ENCODE assay signal across 9 mouse cellular contexts in the genomic region with DNA sequence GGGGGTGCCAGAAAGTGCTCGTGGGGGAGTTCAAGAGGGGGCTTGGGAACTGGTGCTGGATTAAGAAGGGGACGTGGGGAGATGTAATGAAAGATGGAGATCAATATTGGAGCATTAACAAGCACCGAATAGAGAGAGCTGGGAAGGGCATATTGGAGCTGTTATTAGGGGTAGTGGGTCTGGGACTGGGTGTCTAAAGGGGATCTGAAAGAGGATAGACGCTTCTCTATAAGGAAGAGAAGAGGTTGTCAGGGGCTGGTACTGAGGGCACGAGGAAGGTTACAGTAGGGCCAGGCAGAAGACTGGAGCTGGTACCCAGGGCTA. TPM values are rescaled to one million over a fixed set of nuclear protein-coding genes. Genes with fewer than 3 reads are reported as not detected.
A peak's percentile ranks its signal among the peaks of the same experiment; 100 is the strongest.
DNase-seq lines count a peak whose midpoint lies in the region; ATAC-seq and TF ChIP-seq lines count a peak whose summit lies in the region.
"Had no signal": no experiment of that assay in that cellular context is flagged by ENCODE, and none has a peak within 500 bp of the region (broad histone marks: within the 10 kb centered on the region; RNA-seq: fewer than 3 reads in every experiment).

No protein-coding gene starts in this region.

- peak overlapping the region; percentile 56 for H3K4me3 ChIP-seq in heart, embryonic 13.5 days
- peak overlapping the region; percentile 61 for H3K4me3 ChIP-seq in hindbrain, embryonic 11.5 days (ENCODE audit: low read depth, low read length)
- peak overlapping the region; percentile 77 for H3K4me3 ChIP-seq in midbrain, embryonic 11.5 days (ENCODE audit: low read depth, low read length)

- in situ Hi-C loops in Patski (cut with MboI; ENCODE audit: low pct_unique_long_range_greater_than_20kb): no loop called here

- TF ChIP-seq CTCF in Patski (IDR thresholded peaks at IDR 0.05): no peak

- CTCF ChIA-PET in Patski (lab: Charles Lee): interaction anchor here (1.2 kb wide), 1 partner anchor 9 kb away, joined by 6 read pairs; no protein-coding TSS in a partner anchor

- ATAC-seq in heart, embryonic 13.5 days (ENCODE audit: extremely low read depth, insufficient number of reproducible peaks, low FRiP score, low TSS enrichment): no peak
- ATAC-seq in Patski: peak; percentile 11
- ATAC-seq in hindbrain, embryonic 11.5 days (ENCODE audit: low FRiP score): no peak; the same call in 1 of the 2 replicates
- ATAC-seq in midbrain, embryonic 11.5 days (ENCODE audit: low FRiP score): no peak

- H3K4me2 ChIP-seq in heart, embryonic 13.5 days: peak overlapping the region; percentile 78
- H3K4me2 ChIP-seq in hindbrain, embryonic 11.5 days (replicated peaks; ENCODE audit: low read depth, low read length): peak overlapping the region; percentile 97
- peak overlapping the region; percentile 89 for H3K4me2 ChIP-seq in midbrain, embryonic 11.5 days

- WGBS in heart, embryonic 13.5 days: 4% methylated on average over 5 of the region's 5 CpGs
- WGBS in hindbrain, embryonic 11.5 days: 3% methylated on average over 5 of the region's 5 CpGs
- WGBS in midbrain, embryonic 11.5 days: under 1% methylated on average over 5 of the region's 5 CpGs

- H3K27ac ChIP-seq in heart, embryonic 13.5 days (replicated peaks): no peak overlapping the region
- H3K27ac ChIP-seq in hindbrain, embryonic 11.5 days (ENCODE audit: low read depth, low read length): 0 out of 2 replicates have a peak overlapping the region, but pooled peaks have one; percentile 63
- H3K27ac ChIP-seq in midbrain, embryonic 11.5 days (ENCODE audit: low read depth, low read length): no peak overlapping the region
- H3K27ac ChIP-seq: heart, adult 2 months had no signal

- H3K4me1 ChIP-seq in heart, embryonic 13.5 days: peaks cover 13% of the 10 kb centered on the region
- H3K4me1 ChIP-seq in hindbrain, embryonic 11.5 days (replicated peaks; ENCODE audit: control insufficient read depth, insufficient read depth, low read length): peaks cover 5% of the 10 kb centered on the region; the same call in 1 of the 2 replicates
- H3K4me1 ChIP-seq in midbrain, embryonic 11.5 days (ENCODE audit: control insufficient read depth, insufficient read depth, low read length): peaks cover 16% of the 10 kb centered on the region

- POLR2A ChIA-PET in Patski (lab: Charles Lee): interaction anchor here (0.5 kb wide), 1 partner anchor 64 kb away, joined by 3 read pairs; no protein-coding TSS in a partner anchor

- peaks cover 70% of the 10 kb centered on the region for H3K27me3 ChIP-seq in heart, embryonic 13.5 days (replicated peaks)
- H3K27me3 ChIP-seq in Patski: peaks cover 22% of the 10 kb centered on the region
- peaks cover 4% of the 10 kb centered on the region; the same call in 1 of the 2 replicates for H3K27me3 ChIP-seq in hindbrain, embryonic 11.5 days (ENCODE audit: control insufficient read depth, insufficient read depth, low read length)
- H3K27me3 ChIP-seq in midbrain, embryonic 11.5 days (ENCODE audit: control insufficient read depth, insufficient read depth, low read length): no peaks in the 10 kb centered on the region; the same call in 1 of the 2 replicates

- DNase-seq in heart, adult 9 months (ENCODE audit: low spot score in 2 of 2): no peak
- DNase-seq in Patski (ENCODE audit: low read depth, low spot score): no peak
- DNase-seq in hindbrain, embryonic 11.5 days (ENCODE audit: low spot score): peak; percentile 29
- peak; percentile 91 for DNase-seq in midbrain, embryonic 11.5 days (ENCODE audit: low spot score, missing footprints)
- DNase-seq in urinary bladder, postnatal 25 days (ENCODE audit: low spot score): no peak
- no peak for DNase-seq in right cerebral cortex, postnatal 10 days (ENCODE audit: low spot score in 2 of 2)
- no peak for DNase-seq in spleen, postnatal 4 days (ENCODE audit: low spot score in 2 of 2)
- DNase-seq: heart, adult 2 months had no signal

- H3K9ac ChIP-seq in heart, embryonic 13.5 days: no peak overlapping the region
- peak overlapping the region; percentile 88 for H3K9ac ChIP-seq in hindbrain, embryonic 11.5 days (ENCODE audit: low read depth, low read length)
- H3K9ac ChIP-seq in midbrain, embryonic 11.5 days (ENCODE audit: low read length): peak overlapping the region; percentile 92

- H3K36me3 ChIP-seq in heart, embryonic 13.5 days: no peaks in the 10 kb centered on the region
- no peaks in the 10 kb centered on the region for H3K36me3 ChIP-seq in hindbrain, embryonic 11.5 days (ENCODE audit: control insufficient read depth, insufficient read depth, low read length)
- no peaks in the 10 kb centered on the region for H3K36me3 ChIP-seq in midbrain, embryonic 11.5 days (ENCODE audit: control insufficient read depth, insufficient read depth, low read length)

- H3K9me3 ChIP-seq in heart, embryonic 13.5 days: no peaks in the 10 kb centered on the region
- no peaks in the 10 kb centered on the region for H3K9me3 ChIP-seq in hindbrain, embryonic 11.5 days (ENCODE audit: control insufficient read depth, low read length)
- no peaks in the 10 kb centered on the region for H3K9me3 ChIP-seq in midbrain, embryonic 11.5 days (ENCODE audit: control insufficient read depth, low read length)

RNA-seq across cellular contexts. Expression of gene Lhfpl4, which starts 0.7 kb away (rescaled TPM):
- polyA plus RNA-seq in heart, embryonic 13.5 days (2015; fragmentation: Nextera tagmentation; extraction: Ambion mirVana): 0.36 and 0.62 TPM in 2 replicates
- polyA plus RNA-seq in Patski (2021): 17.7 TPM
- polyA plus RNA-seq in hindbrain, embryonic 11.5 days (2014; fragmentation: Nextera tagmentation; extraction: Ambion mirVana): 7.0 and 7.9 TPM in 2 replicates
- 7.6 TPM in 2 replicates for polyA plus RNA-seq in midbrain, embryonic 11.5 days (2014; fragmentation: Nextera tagmentation; extraction: Ambion mirVana)

RNA-seq across cellular contexts. Expression of gene Mtmr14, which starts 43.2 kb away (rescaled TPM):
- polyA plus RNA-seq in heart, embryonic 13.5 days (2015; fragmentation: Nextera tagmentation; extraction: Ambion mirVana): 23.5 and 23.6 TPM in 2 replicates
- polyA plus RNA-seq in Patski (2021): 34.8 TPM
- 44.7 and 46.8 TPM in 2 replicates for polyA plus RNA-seq in hindbrain, embryonic 11.5 days (2014; fragmentation: Nextera tagmentation; extraction: Ambion mirVana)
- 44.2 and 46.3 TPM in 2 replicates for polyA plus RNA-seq in midbrain, embryonic 11.5 days (2014; fragmentation: Nextera tagmentation; extraction: Ambion mirVana)

Comparison
In these comparisons a context has a peak if more than half of its experiments do, and no peak if none do; other contexts are left out.
1. DNase-seq: peak in hindbrain, embryonic 11.5 days (single experiment) and midbrain, embryonic 11.5 days (single experiment); none in heart, adult 9 months (0 of 2), Patski (single experiment), urinary bladder, postnatal 25 days (single experiment), right cerebral cortex, postnatal 10 days (0 of 2) and spleen, postnatal 4 days (0 of 2).
2. Peak in every context shown above with its lines, with median percentiles within 50 percentile points of each other: H3K4me2 ChIP-seq and H3K4me3 ChIP-seq.